Mouse (Mus musculus): ENCODE measurements around the gene Intu. TPM values are rescaled to one million over a fixed set of nuclear protein-coding genes. Genes with fewer than 3 reads are reported as not detected.

Gene Intu
- polyA plus RNA-seq, 1 experiment from 2014 or later = 6.8 TPM

DNA sequence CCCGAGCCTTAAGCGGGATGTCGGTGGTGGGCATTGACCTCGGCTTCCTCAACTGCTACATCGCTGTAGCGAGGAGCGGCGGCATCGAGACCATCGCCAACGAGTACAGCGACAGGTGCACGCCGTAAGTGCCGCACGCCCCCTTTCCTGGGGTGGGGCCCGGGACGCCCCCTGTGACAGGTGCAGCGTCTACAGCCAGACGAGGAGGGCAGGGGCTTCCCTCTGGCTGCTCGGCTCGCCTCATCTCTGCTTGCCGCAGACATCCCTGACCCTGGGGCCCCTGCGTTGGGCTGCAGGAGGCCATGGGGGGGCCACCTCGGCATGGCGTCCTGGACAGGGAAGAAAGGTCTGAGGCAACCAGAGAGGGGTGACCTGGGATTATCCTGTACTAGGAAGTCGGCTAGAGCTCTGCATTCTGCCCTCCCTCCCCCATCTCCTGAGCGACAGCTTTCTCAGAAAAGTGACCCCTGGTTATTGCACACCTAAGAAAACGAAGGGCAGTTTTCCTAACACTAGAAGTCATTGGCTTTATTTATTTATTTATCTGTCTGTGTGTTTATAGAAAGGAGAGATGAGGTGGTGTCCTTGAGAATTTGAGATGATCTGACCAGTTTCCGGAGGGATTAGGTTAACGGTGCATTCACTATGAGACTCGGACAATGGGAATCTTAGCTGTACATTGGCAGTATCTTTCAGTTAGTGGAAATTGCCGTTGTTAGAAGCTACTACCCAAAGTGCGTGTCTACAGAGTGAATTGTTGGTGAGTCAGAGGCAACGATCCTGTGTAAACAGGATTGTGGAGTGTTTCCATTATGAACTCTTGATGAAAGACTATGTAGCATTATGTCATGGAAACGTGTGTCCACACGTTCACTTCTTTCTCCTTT lies 214.8 kb downstream of the Intu start:
- Histone ChIP-seq H3K36me3 (no peaks in the 10 kb centered on the region), H3K4me1 (peaks cover 13% of the 10 kb centered on the region), H3K4me2 (replicated peaks) (peak overlapping the region; percentile 80), H3K9ac (peak overlapping the region; percentile 85), H3K27ac (peak overlapping the region; percentile 96), H3K4me3 (peak overlapping the region; percentile 81), H3K27me3 (no peaks in the 10 kb centered on the region), H3K9me3 (replicated peaks) (no peaks in the 10 kb centered on the region)
- 2% methylated on average over 37 of the region's 37 CpGs for WGBS
- ATAC-seq (ENCODE audit: low FRiP score) = peak; percentile 75

Small RNAs within 50 kb of the gene (microRNA-seq; reads per million reads assigned to microRNA genes)
- gene Gm23810 = not detected

Other genes starting within 250 kb of the Intu start
- 0.39 and 0.46 TPM in 2 replicates for gene Slc25a31, start 177.6 kb downstream of the Intu start, polyA plus RNA-seq (2016; fragmentation: Nextera tagmentation; extraction: Ambion mirVana)
- 62.1 and 64.8 TPM in 2 replicates for gene Hspa4l, start 213.2 kb downstream of the Intu start, polyA plus RNA-seq (2016; fragmentation: Nextera tagmentation; extraction: Ambion mirVana)

Measured in hindbrain, embryonic 12.5 days (tissue).